Mouse (Mus musculus): Measurements from ENCODE around the gene Kcnk13. TPM values are rescaled to one million over a fixed set of nuclear protein-coding genes. Genes with fewer than 3 reads are reported as not detected.

The Kcnk13 gene
- polyA plus RNA-seq, 1 experiment from 2014 or later: 0.39 TPM

DNA sequence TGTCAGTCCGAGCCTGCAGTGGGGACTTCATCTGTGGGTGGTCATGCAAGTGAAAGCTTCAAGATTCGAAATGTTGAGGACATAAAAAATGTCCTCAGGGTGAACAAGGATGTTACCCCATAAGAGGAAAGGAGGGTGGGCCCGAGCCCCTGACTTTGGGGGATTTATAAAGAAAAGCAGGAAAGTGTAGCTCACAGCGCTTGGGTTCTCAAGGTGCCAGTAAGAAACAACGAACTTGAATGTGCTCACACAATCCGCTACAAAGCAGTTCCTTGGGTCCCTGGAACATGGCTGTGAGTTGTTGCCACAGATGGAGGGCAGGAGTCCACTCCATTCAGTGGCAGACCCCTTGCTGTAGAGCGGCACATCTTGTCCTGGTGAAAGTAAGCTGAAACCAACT, 63.0 kb downstream of the Kcnk13 start:
- ATAC-seq (ENCODE audit: low FRiP score): no peak
- WGBS: 83% methylated on average over 7 of the region's 7 CpGs

DNA sequence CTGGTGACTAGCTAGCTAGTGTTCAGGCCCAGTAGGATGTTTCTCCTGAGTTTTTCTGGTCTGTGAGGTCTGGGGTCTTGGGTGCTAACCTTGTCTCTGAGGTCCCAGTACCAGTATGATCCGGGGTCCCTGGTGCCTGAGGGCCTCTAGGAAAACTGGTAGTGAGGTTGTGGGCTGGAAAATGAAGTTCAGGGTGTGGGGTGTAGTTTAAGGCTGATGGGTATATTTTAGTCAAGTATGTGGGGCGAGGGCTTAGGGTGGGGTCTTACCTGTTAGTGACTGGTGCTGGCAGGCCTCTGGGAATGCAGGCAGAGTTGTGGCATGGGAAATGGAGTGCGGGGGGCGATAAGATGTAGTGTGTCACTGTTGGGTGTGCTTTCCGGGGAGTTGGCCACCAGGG, 67.4 kb downstream of the Kcnk13 start:
- no peak overlapping the region for H3K4me2 ChIP-seq (replicated peaks)
- ATAC-seq (ENCODE audit: low FRiP score): no peak
- WGBS: 88% methylated on average over 5 of the region's 5 CpGs
- H3K9ac ChIP-seq: no peak overlapping the region
- H3K27ac ChIP-seq: no peak overlapping the region
- no peaks in the 10 kb centered on the region for H3K36me3 ChIP-seq
- H3K4me3 ChIP-seq: no peak overlapping the region
- H3K9me3 ChIP-seq (replicated peaks): no peaks in the 10 kb centered on the region
- no peaks in the 10 kb centered on the region for H3K4me1 ChIP-seq
- no peaks in the 10 kb centered on the region for H3K27me3 ChIP-seq

More for the DNA sequence above, 63.0 kb downstream of the Kcnk13 start:
- Histone ChIP-seq H3K27ac (no peak overlapping the region), H3K4me1 (no peaks in the 10 kb centered on the region), H3K9ac (no peak overlapping the region), H3K27me3 (no peaks in the 10 kb centered on the region), H3K9me3 (replicated peaks) (no peaks in the 10 kb centered on the region), H3K4me3 (no peak overlapping the region), H3K4me2 (replicated peaks) (no peak overlapping the region), H3K36me3 (no peaks in the 10 kb centered on the region)

DNA sequence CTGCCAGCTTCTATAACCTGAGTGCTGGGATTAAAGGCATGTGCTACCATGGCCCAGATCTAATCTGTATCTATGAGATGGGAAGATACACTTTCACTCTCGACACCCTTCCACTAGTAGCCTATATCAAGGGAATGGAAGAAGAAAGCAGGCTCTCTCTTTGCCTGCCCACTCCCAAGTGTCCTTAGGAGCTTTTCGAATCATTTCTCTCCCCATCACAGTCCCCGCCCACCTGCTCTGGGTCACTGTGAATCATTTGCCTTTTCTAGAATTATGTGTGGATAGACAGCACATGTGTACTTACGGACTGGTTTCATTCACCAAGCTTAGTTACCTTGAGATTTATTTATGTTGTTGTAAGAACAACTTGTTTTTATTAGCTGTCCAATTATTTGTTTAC, 68.2 kb downstream of the Kcnk13 start:
- Histone ChIP-seq H3K4me1 (no peaks in the 10 kb centered on the region), H3K36me3 (no peaks in the 10 kb centered on the region), H3K4me2 (replicated peaks) (no peak overlapping the region), H3K9ac (no peak overlapping the region), H3K27ac (no peak overlapping the region), H3K27me3 (no peaks in the 10 kb centered on the region), H3K4me3 (no peak overlapping the region), H3K9me3 (replicated peaks) (no peaks in the 10 kb centered on the region)
- ATAC-seq (ENCODE audit: low FRiP score): no peak
- 83% methylated on average over 4 of the region's 4 CpGs for WGBS

DNA sequence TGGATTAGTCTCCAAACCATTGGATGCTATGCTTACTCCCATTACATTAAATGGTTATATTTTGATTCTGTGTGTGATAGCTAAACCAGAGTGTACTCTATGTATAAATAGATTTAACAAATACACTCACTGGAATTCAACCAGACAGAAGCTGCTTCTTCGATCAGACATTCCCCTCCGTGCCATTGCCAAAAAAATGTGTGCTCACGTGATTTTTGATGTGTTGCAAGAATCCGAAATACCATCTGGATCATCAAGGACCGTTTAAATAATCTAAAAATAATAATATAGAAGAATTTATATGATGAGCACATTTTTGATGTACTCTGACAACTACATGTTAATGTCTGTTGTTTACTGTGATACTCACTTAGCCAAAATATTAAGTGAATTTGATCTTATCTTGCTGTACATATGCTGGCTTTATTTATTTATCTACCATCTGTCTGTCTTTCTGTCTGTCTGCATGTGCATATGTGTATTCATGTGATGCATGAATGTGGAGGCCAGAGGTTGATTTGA, 74.5 kb downstream of the Kcnk13 start:
- no peak overlapping the region for H3K4me3 ChIP-seq
- no peaks in the 10 kb centered on the region for H3K4me1 ChIP-seq
- no peak overlapping the region for H3K27ac ChIP-seq
- no peak overlapping the region for H3K9ac ChIP-seq
- no peaks in the 10 kb centered on the region for H3K27me3 ChIP-seq
- WGBS: 93% methylated on average over 5 of the region's 5 CpGs
- no peak for ATAC-seq (ENCODE audit: low FRiP score)
- no peaks in the 10 kb centered on the region for H3K36me3 ChIP-seq
- no peak overlapping the region for H3K4me2 ChIP-seq (replicated peaks)
- H3K9me3 ChIP-seq (replicated peaks): no peaks in the 10 kb centered on the region

DNA sequence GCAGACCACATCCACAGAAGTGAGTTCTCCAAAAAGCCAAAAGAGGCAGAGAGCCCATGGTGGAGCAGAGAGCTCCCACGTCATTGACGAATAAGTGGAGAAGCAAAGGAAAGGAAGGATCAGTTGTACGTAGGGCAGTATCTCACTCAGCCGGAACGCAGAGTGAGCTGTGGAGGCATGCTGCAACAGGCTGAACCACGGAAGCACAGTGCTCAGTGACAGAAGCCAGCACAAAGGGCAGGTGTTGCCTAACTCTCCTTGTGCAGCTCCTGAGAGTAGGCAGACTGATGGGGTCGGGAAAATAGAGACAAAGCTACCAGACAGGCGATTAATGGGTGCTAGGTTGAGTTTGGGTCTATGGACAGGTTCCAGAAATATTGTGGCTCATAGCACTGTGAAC, 77.8 kb downstream of the Kcnk13 start:
- H3K9me3 ChIP-seq (replicated peaks): no peaks in the 10 kb centered on the region
- no peak overlapping the region for H3K27ac ChIP-seq
- H3K4me1 ChIP-seq: no peaks in the 10 kb centered on the region
- no peaks in the 10 kb centered on the region for H3K36me3 ChIP-seq
- no peak overlapping the region for H3K9ac ChIP-seq
- H3K27me3 ChIP-seq: no peaks in the 10 kb centered on the region
- no peak for ATAC-seq (ENCODE audit: low FRiP score)
- 84% methylated on average over 8 of the region's 8 CpGs for WGBS
- H3K4me2 ChIP-seq (replicated peaks): no peak overlapping the region
- H3K4me3 ChIP-seq: no peak overlapping the region

DNA sequence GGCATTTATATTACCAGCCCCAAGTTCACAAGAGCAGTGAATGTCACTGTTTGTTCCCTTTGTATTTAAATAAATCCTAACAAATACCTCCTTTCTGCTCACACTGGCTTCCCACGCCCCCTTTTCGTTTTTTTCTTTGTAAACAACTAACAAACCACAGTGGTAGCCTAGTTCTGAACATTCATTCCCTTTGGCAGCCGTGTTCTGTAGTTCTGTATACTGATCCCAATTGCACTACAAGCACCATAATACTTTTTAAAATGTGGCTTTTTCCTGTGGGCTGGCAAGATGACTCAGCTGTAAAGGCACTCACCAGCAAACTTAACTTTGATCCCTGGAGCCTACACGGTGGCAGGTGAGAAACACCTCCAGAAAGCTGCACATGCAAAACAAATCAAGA, 80.4 kb downstream of the Kcnk13 start:
- Histone ChIP-seq H3K4me3 (no peak overlapping the region), H3K4me2 (replicated peaks) (no peak overlapping the region), H3K27me3 (no peaks in the 10 kb centered on the region), H3K4me1 (no peaks in the 10 kb centered on the region), H3K36me3 (no peaks in the 10 kb centered on the region), H3K9me3 (replicated peaks) (no peaks in the 10 kb centered on the region), H3K27ac (no peak overlapping the region), H3K9ac (no peak overlapping the region)
- WGBS: 67% methylated on average over 4 of the region's 4 CpGs
- no peak for ATAC-seq (ENCODE audit: low FRiP score)

DNA sequence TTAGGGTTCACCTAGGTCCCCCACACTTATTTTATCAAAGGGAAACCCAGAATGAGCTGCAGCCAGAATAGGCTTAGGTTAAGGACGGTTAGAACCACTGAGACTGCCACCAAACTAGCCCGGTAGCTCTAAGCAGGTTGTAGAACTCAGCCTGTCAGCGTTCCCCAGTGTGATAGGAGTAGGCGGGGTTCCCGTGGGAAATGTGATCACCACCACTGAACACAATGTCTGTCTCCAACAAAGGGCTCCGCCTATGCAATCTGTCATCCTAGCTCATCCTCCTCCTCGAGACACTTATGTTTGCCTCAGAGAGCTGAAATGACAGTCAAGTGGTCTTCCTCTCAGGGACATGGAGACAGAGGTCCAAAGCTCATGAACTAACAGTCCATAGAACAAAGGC, 86.3 kb downstream of the Kcnk13 start:
- H3K27me3 ChIP-seq: no peaks in the 10 kb centered on the region
- H3K9me3 ChIP-seq (replicated peaks): no peaks in the 10 kb centered on the region
- H3K4me2 ChIP-seq (replicated peaks): no peak overlapping the region
- WGBS: 68% methylated on average over 7 of the region's 7 CpGs
- H3K4me3 ChIP-seq: no peak overlapping the region
- no peak overlapping the region for H3K9ac ChIP-seq
- no peak overlapping the region for H3K27ac ChIP-seq
- H3K4me1 ChIP-seq: no peaks in the 10 kb centered on the region
- H3K36me3 ChIP-seq: no peaks in the 10 kb centered on the region
- ATAC-seq (ENCODE audit: low FRiP score): no peak

DNA sequence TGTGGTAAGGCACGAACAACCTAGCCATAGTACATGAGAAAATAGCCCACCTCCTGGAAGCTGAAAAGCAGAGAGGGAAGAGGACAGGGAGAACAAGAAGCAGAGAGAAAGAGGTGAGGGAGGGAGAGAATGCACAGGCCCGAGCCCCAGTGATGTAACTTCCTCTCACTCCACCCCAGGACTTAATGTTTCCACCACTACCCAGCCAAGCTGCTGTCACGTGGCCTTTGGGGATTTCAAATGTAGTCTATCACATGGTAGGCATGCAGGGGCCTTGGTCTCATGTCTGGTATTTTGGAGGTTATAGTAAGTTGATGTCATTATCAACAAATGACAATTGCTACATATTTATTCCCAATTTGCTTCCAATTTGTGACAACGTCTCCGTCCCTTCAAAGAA, 89.3 kb downstream of the Kcnk13 start:
- Histone ChIP-seq H3K9ac (no peak overlapping the region), H3K4me2 (replicated peaks) (no peak overlapping the region), H3K36me3 (no peaks in the 10 kb centered on the region), H3K4me3 (no peak overlapping the region), H3K27ac (no peak overlapping the region), H3K4me1 (no peaks in the 10 kb centered on the region), H3K27me3 (no peaks in the 10 kb centered on the region), H3K9me3 (replicated peaks) (no peaks in the 10 kb centered on the region)
- ATAC-seq (ENCODE audit: low FRiP score): no peak
- WGBS: 80% methylated on average over 5 of the region's 5 CpGs

DNA sequence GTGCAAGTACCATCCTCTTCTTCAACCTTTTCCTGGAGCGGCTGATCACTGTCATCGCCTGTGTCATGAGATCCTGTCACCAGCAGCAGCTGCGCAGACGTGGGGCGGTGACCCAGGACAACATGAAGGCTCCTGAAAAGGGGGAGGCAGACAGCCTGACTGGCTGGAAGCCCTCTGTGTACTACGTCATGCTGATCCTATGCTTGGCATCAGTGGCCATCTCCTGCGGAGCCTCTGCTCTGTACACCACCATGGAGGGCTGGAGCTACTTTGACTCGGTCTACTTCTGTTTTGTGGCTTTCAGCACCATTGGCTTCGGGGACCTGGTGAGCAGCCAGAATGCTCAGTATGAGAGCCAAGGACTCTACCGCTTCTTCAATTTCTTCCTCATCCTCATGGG, 96.8 kb downstream of the Kcnk13 start:
- Histone ChIP-seq H3K4me3 (no peak overlapping the region), H3K36me3 (no peaks in the 10 kb centered on the region), H3K9ac (no peak overlapping the region), H3K4me2 (replicated peaks) (no peak overlapping the region), H3K4me1 (no peaks in the 10 kb centered on the region), H3K27me3 (no peaks in the 10 kb centered on the region), H3K27ac (no peak overlapping the region), H3K9me3 (replicated peaks) (no peaks in the 10 kb centered on the region)
- ATAC-seq (ENCODE audit: low FRiP score): no peak
- 87% methylated on average over 10 of the region's 10 CpGs for WGBS

DNA sequence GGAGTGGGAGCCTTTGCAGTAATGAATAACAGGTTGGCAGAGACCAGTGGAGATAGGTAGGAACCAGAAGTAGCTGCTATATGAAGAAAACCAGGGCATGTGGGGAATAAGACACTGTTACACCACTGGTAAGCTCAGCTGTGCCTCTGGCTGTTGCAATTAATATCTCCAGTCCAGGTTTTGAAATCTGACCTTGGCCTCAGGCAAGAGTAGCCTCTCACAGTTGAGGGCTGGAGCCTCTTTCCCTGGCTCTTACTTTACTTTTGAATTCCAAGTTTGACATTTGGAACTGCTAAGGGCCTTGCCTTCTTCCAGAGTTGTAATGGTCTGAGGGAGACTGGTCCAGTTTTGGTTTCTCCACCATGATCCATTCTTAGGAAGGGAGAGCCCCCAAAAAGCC, 97.5 kb downstream of the Kcnk13 start:
- H3K27ac ChIP-seq: no peak overlapping the region
- H3K4me2 ChIP-seq (replicated peaks): no peak overlapping the region
- no peak overlapping the region for H3K4me3 ChIP-seq
- no peaks in the 10 kb centered on the region for H3K4me1 ChIP-seq
- H3K36me3 ChIP-seq: no peaks in the 10 kb centered on the region
- no peaks in the 10 kb centered on the region for H3K9me3 ChIP-seq (replicated peaks)
- H3K9ac ChIP-seq: no peak overlapping the region
- no peak for ATAC-seq (ENCODE audit: low FRiP score)
- H3K27me3 ChIP-seq: no peaks in the 10 kb centered on the region

DNA sequence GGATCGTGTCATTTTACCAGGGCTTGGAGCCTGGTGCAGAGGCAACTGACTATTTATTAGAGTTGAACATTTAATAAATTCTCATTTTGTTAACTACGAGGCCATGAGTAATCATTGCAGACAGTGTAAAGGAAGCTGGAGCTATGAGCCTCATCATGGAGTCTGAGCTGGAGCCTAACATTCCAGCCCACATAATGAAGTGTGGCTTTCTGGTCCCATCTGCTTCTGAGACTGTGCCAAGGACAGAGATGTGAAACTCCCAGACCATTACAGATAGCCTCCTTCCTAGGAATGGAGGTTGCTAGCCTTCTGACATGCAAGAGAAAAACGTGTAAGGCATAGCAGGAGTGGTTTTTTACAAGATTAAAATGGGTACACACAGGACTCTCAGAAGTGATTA, 98.3 kb downstream of the Kcnk13 start:
- no peak overlapping the region for H3K9ac ChIP-seq
- ATAC-seq (ENCODE audit: low FRiP score): no peak
- H3K4me1 ChIP-seq: no peaks in the 10 kb centered on the region
- H3K9me3 ChIP-seq (replicated peaks): no peaks in the 10 kb centered on the region
- H3K4me3 ChIP-seq: no peak overlapping the region
- H3K4me2 ChIP-seq (replicated peaks): no peak overlapping the region
- no peaks in the 10 kb centered on the region for H3K27me3 ChIP-seq
- no peaks in the 10 kb centered on the region for H3K36me3 ChIP-seq
- 75% methylated on average over 3 of the region's 3 CpGs for WGBS
- no peak overlapping the region for H3K27ac ChIP-seq

DNA sequence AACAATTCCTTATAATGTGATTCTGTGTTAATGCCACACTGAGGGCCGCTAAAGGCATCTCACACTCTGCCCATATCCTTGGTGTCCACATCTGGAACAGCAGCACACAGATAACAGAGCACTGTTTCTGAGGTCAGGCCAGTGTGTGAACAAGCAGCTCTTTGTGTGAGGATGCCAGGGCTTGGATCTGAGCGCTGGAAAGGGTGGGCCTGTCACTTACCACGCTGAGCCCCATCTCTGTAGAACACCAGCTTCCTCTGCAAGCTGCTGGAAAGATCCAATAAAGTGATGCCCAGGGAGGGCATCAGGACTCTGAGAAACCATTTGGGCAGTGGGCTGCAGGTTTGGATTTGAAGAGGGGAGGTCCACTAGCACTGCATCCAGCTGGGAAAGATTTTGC, 100.8 kb downstream of the Kcnk13 start:
- ATAC-seq (ENCODE audit: low FRiP score): no peak
- Histone ChIP-seq H3K4me3 (no peak overlapping the region), H3K9ac (no peak overlapping the region), H3K4me2 (replicated peaks) (no peak overlapping the region), H3K36me3 (no peaks in the 10 kb centered on the region), H3K9me3 (replicated peaks) (no peaks in the 10 kb centered on the region), H3K27ac (no peak overlapping the region), H3K4me1 (no peaks in the 10 kb centered on the region), H3K27me3 (no peaks in the 10 kb centered on the region)
- WGBS: 61% methylated on average over 3 of the region's 3 CpGs

DNA sequence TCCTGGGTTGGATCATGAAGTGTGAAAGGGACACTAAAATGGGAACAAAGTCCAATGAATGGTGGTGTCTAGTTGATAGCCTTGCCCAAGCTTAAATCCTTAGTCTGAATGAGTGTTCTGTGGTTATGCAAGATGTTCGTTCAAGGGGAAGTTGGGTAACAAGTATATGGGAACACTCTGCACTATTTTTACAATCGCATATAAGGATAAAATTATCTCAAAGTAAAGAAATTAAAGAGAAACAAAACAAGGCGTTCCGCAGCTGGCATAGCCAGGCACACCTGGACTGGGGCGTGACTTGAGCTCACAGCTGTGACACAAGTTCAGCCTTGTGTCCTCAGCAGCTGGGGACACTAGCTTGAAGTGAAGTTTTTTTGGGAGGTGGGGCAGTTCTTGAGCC, 103.2 kb downstream of the Kcnk13 start:
- no peaks in the 10 kb centered on the region for H3K36me3 ChIP-seq
- H3K4me2 ChIP-seq (replicated peaks): no peak overlapping the region
- H3K4me1 ChIP-seq: no peaks in the 10 kb centered on the region
- 94% methylated on average over 5 of the region's 5 CpGs for WGBS
- no peak overlapping the region for H3K9ac ChIP-seq
- no peak overlapping the region for H3K27ac ChIP-seq
- H3K4me3 ChIP-seq: no peak overlapping the region
- no peak for ATAC-seq (ENCODE audit: low FRiP score)
- no peaks in the 10 kb centered on the region for H3K9me3 ChIP-seq (replicated peaks)
- no peaks in the 10 kb centered on the region for H3K27me3 ChIP-seq
